Mouse (Mus musculus) left cerebral cortex, adult 11 months (tissue): ENCODE data around the gene Fbxl18.

Experiments used
- DNase-seq: peaks from one replicate; pipeline ENCODE4 v3.0.0; 2022; ENCODE audit warnings: low spot score

Fbxl18 gene

GRCm38 (mm10) chr5:142894918-142895613, at the start of gene Fbxl18:
TSS of gene Fbxl18 (minus strand) at chr5:142895421.
- peak; percentile 82 for DNase-seq

- DNase-seq = no peak
Observed at GRCm38 (mm10) chr5:142940393-142940792, 45.2 kb upstream of the Fbxl18 start.

- DNase-seq = no peak
Observed at GRCm38 (mm10) chr5:142937956-142938727, 42.9 kb upstream of the Fbxl18 start.

- peak; percentile 73 for DNase-seq
Observed at GRCm38 (mm10) chr5:142936336-142936719, 41.1 kb upstream of the Fbxl18 start.

DNA sequence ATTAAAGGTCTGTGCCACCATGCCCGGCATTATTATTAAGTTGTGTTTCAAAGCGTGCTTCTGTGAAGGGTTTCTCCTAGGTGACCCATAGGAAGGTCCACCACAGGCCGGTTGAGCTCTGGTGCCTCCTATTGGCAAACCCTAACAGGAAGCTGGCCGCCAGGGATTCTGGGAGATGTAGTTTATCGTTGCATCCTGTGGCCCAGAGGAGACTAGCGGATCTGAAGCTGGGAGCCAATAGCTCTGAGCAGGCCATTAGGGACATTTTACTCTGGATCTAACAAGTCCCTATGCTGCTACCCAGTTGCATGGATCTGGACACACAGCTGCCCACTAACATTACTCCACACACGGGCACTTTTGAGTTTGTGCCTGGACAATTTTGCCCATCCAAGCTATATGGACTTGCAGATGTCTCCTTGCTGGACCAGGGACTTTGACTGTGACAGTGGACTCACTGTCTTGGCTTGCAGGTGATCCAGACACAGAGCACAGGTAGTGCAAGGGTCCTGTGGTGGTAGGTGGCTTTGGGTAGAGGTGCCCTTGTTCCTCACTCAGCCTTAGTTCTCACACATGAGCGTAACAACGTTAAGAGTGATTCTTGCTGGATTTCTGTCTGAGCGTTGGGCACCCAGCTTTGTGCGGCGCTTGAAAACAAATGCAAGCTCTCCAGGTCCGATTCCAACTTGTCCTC, 40.6 kb upstream of the Fbxl18 start:
- DNase-seq = peak; percentile 74

DNA sequence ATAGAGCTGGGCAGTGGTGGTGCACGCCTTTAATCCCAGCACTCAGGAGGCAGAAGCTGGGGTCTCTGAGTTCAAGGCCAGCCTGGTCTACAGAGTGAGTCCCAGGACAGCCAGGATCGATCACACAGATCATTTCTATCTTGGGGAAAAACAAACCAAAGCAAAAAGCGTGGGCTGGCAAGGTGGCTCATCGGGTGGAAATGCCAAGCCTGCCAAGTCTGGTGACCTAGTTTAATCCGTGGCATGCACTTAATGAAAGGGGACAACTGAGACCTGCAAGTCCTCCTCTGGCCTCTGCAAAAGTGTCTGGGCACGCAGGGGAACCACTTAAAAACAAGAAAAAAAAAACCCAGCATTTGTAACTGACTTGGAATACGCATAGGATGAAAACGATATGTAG, 37.5 kb upstream of the Fbxl18 start:
- DNase-seq = no peak

GRCm38 (mm10) chr5:142932084-142932685, 37.0 kb upstream of the Fbxl18 start:
- peak; percentile 71 for DNase-seq

DNA sequence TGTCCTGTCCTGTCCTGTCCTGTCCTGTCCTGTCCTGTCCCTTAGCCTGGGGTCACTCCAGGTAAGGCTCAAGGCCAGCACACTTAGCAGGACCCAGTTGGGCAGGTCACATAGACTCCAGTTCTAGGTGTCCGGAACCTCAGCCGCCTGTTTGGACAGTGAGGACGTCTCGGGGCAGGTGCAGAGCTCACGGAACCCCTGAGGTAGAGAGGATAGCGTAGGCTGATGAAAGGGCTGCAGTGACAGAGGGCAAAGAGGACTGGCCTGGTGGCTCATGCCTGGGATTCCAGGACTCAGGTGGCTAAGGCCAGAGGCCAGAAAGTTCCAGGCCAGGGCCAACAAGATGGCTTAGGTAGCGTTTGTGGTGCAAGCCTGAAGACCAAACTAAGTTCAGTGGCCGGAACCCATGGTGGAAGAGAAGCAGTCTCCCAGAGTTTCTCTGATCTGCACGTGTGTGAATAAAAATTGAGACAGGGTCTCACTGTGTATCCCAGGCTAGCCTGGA, 36.1 kb upstream of the Fbxl18 start:
- DNase-seq = no peak

GRCm38 (mm10) chr5:142929400-142929752, 34.2 kb upstream of the Fbxl18 start:
- no peak for DNase-seq

- no peak for DNase-seq
Observed at GRCm38 (mm10) chr5:142928749-142929399, 33.7 kb upstream of the Fbxl18 start.

GRCm38 (mm10) chr5:142927341-142927930, 32.2 kb upstream of the Fbxl18 start:
- DNase-seq = no peak

GRCm38 (mm10) chr5:142926940-142927228, 31.7 kb upstream of the Fbxl18 start:
- DNase-seq = no peak

DNA sequence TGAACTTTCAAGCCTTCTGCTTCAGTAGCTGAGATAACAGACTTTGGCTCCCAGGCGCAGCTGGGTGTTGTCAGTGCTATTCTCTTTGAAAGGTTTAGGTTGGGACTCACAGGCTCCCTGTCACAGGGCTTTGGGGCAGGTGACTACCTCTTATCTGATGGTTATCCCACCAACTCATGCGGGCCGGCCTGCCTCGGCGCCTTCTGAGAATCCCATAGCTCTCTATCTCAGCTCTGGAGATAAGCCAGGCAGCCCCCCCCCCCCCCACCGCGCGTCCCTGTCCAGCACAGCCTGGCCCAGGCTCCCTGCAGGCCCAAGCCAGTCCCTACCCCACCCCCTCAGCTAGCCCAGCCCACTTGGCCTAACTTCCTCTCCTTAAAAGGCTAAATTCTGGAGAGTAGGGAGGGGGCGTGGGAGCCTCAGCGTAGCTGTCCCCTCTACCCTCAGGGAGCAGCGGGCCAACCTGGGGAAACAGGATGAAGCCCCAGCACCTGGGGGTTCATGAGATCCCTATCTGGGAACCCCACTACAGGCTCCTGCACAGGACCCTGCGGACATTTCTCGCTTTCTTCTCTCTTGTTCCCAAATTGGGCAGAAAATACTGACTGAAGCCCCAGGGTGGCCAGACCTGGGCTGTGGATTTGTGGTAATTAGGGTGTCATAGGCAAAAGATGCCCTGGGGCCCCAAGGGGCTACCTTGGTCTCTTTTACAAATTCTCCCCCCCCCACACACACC, 31.2 kb upstream of the Fbxl18 start:
- no peak for DNase-seq

DNA sequence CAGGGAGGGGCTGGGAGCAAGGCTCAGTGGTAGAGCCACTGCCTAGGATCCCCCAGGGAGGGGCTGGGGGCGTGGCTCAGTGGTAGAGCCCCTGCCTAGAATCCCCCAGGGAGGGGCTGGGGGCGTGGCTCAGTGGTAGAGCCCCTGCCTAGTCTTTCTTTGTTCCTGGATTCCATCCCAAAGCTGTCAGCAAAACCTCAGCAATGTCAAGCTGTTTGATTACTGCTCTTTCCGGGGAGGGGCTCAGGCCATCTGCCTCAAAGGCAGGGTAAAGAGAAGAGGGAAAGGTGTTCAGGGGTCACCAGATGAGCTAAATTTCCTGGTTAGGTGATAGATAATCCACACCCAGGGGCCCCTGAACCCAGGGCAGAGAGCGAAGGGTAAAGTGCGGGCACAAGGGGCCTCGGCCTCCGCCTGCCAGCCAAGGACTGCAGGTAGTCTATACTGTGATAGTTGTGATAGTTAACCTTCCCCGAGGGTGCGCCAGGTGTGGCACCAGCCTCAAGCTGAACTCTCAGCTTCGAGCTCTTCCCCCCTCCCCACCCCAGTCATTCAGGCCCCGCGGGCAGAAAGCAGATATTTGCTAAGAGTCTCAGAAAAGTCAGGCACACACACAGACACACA, 29.2 kb upstream of the Fbxl18 start:
- no peak for DNase-seq

GRCm38 (mm10) chr5:142923781-142924180, 28.6 kb upstream of the Fbxl18 start:
- no peak for DNase-seq

- no peak for DNase-seq
Observed at GRCm38 (mm10) chr5:142922251-142922650, 27.0 kb upstream of the Fbxl18 start.

- DNase-seq = no peak
Observed at GRCm38 (mm10) chr5:142921074-142921459, 25.8 kb upstream of the Fbxl18 start.

DNA sequence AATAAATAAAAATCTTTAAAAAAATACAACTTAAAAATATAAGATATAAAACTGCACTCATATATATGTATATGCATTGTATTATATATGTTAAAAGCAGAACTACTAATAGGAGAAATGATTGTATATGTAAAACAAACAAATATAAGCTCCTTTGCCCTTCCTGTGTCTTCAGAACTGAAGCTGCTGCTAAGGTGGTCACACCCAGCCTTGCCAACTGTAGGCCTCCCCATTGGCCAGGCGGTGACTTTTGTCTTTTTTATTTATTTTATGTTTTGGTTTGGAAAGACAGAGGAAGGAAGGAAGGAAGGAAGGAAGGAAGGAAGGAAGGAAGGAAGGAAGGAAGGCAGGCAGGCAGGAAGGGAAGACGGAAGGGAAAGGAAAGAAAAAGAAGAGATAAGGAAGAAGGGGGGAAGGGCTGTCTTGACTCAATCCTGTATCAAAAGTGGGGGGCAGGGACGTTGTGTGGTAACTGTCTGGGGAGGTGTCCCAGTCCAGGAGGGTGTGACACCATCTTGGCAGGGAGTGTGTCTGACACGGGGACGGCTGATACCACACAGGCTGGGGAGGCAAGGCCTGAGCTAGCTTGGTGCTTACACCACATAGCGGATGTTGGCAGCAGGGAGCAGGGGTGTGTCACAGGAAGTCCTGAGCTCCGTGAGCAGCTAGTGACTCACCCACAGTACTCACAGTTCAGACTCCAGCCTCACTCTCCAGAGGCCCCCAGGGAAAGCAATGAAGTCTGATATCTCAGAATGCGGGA, 25.3 kb upstream of the Fbxl18 start:
- DNase-seq = no peak

DNA sequence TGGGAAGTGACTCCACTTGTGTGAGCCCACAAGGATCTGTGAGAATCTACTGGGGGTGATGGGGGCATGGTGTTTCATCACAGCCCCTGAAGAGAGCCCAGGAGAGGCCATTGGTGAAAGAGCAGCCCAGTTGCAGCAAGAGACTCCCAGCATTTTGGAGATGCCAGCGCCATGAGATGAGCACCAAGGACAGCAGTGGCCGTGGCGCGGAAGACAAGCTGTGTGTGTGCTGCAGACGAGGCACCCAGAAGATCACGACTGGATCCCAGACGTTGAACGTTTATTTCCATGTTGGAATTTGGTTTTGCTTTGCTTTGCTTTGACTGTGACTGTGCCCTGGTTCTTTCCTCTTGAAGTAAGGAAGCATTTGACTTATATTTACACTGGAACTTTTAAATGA, 22.2 kb upstream of the Fbxl18 start:
- no peak for DNase-seq

DNA sequence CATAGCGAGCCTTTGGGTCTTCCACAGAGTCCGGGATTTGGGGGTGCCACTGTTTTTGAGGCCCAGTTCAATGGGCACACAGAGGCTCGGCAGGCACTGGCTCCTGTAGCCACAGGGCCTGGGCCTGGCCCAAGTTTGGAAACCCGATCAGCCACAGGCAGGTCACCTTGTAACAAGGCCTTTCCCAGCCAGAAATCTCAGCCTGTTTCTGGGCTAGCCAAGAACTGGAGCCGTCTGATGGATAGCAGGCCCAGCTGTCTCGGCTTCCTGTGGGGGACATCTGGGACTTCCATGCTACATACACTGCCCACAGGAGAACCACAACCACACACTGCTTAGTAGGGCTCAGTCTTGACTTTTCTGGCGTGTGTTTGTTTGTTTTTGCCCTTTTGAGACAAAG, 21.4 kb upstream of the Fbxl18 start:
- no peak for DNase-seq
